Mouse (Mus musculus) liver, embryonic 16.5 days (tissue): ENCODE results near the gene Srgap3. TPM values are rescaled to one million over a fixed set of nuclear protein-coding genes. Genes with fewer than 3 reads are reported as not detected.

Experiments
- ATAC-seq: fragments of 200-750 bp; cut with Nextera tagmentation; 2 replicates; pipeline ENCODE4 v1.8.0; 2017; ENCODE audit warnings: low read depth, mild to moderate bottlenecking, moderate number of reproducible peaks, moderate library complexity
- H3K27ac ChIP-seq: fragments of 300-500 bp; sonication (generic); 2 replicates; pipeline ENCODE4 v1.5.1; 2014; ENCODE audit warnings: mild to moderate bottlenecking, low read length
- H3K27me3 ChIP-seq: fragments of 300-500 bp; sonication (generic); 2 replicates; pipeline ENCODE4 v1.6.1; 2014; ENCODE audit warnings: low read depth, low read length, mixed read lengths; ENCODE audit not compliant: control insufficient read depth, insufficient read depth
- H3K36me3 ChIP-seq: fragments of 300-500 bp; sonication (generic); 2 replicates; pipeline ENCODE4 v1.6.1; 2014; ENCODE audit warnings: mild to moderate bottlenecking; ENCODE audit not compliant: control insufficient read depth, insufficient read depth
- H3K4me1 ChIP-seq: fragments of 300-500 bp; sonication (generic); 2 replicates; pipeline ENCODE4 v1.6.1; 2014; ENCODE audit warnings: low read depth, low read length, mixed read lengths; ENCODE audit not compliant: control insufficient read depth
- H3K4me2 ChIP-seq: fragments of 300-500 bp; sonication (generic); 2 replicates; pipeline ENCODE4 v1.6.1; 2014; ENCODE audit warnings: low read depth, low read length, mixed read lengths
- H3K4me3 ChIP-seq: fragments of 300-500 bp; sonication (generic); 2 replicates; pipeline ENCODE4 v1.5.1; 2014; ENCODE audit warnings: low read depth, mild to moderate bottlenecking, low read length
- H3K9ac ChIP-seq: fragments of 300-500 bp; sonication (generic); 2 replicates; pipeline ENCODE4 v1.6.1; 2014; ENCODE audit warnings: low read depth, low read length
- H3K9me3 ChIP-seq: fragments of 300-500 bp; sonication (generic); replicated peaks from 2 replicates; pipeline ENCODE4 v1.6.1; 2016; ENCODE audit warnings: low read length; ENCODE audit not compliant: control insufficient read depth
- WGBS: fragments of 180-500 bp; shearing (Covaris S2); extraction: QIAGEN DNeasy Blood & Tissue Kit; methylation state at CpG from one replicate; pipeline ENCODE4 v1.1.7; 2014; ENCODE audit not compliant: insufficient replicate concordance; 5-methylcytosine and 5-hydroxymethylcytosine counted together
- polyA plus RNA-seq: library from polyadenylated mRNA; unstranded; fragments of >200 nt; fragmentation: Nextera tagmentation; extraction: Ambion mirVana; gene quantifications from 2 replicates; pipeline ENCODE4 v1.2.1, GENCODE M21; 2015

The Srgap3 gene
- polyA plus RNA-seq, 1 experiment from 2014 or later: 0.22 TPM

DNA sequence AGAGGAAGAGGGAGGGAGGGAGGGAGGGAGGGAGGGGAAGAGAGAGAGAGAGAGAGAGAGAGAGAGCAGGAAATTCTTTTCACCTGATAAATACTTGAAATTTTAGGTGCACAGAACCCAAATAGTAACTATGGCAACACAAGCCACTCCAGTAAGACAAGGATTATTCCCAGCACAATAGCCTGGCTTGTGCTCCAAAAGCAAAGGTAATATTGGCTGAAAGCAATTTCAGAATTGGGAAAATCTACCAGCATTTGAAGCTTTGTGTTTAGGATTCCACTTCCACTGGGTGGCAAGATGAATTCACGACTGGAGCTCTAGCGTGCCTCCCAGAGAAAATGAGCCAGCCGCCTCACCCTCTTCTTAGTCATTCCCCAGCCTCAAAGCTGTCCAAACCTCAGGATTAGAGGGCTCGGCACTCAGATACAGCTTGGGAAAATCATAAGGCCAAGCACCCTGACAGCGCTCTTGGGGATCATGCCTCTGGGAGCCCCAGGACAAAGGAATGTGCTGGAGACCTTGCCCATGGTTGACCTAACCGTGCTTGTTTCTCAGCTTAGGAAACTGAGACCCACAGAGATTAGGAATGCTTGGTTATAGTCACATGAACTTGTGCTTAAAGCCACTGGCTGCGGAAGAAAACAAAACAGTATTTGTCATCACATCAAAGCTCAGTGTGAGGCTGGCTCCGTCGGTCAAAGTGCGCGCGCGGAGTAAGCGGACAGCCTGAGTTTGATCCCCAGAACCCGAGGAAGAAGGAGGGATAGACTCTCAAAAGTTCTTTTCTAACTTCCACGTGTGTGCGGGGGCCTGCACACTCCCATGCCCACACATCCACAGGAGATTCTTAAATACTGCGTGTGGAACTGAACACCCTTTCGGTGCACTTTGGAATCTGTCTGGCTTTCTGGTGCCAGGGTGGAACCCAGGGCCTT lies 27.0 kb upstream of the Srgap3 start:
- H3K9ac ChIP-seq: no peak overlapping the region
- H3K27me3 ChIP-seq: no peaks in the 10 kb centered on the region
- no peak overlapping the region for H3K27ac ChIP-seq
- H3K9me3 ChIP-seq: no peaks in the 10 kb centered on the region
- H3K36me3 ChIP-seq: no peaks in the 10 kb centered on the region
- ATAC-seq: no peak
- H3K4me3 ChIP-seq: no peak overlapping the region
- no peak overlapping the region for H3K4me2 ChIP-seq
- 75% methylated on average over 19 of the region's 19 CpGs for WGBS
- no peaks in the 10 kb centered on the region; the same call in 1 of the 2 replicates for H3K4me1 ChIP-seq

DNA sequence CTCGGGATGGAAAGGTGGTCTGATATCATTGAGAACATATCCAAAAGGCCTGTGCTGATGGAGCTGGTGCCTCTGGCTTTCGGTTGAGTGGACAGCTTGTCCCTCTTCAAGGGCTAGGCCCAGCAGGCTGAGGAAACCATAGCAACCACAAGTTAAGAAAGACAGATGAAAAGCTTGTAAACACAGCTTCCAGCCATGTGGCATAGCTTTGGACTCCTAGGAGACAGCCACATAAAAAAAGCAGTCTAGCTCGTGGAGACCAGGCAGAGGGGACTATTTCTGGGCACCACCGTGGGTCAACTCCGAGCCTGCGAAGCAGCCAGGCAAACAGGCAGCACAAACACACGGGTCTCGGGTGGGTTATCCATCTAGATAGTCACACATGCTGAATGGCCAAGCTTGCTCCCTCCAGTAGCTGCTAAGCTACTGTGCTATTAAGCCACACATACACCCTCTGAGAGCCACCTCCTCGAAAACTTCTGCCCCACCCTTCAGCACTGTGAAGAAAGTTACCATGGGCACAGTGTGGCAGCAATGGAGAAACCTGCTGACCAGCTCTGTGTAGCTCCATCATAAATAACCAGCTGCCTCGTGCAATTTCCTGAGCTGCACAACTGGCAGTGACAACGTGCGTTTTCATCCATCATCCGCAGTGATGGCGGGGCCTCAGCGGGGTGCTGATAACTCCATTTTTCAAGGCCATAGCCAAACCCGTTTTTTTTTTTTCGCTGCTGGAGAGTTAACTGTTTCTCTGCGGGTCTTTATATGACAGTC lies 26.0 kb upstream of the Srgap3 start:
- Histone ChIP-seq H3K27me3 (no peaks in the 10 kb centered on the region), H3K27ac (no peak overlapping the region), H3K9ac (no peak overlapping the region), H3K4me1 (no peaks in the 10 kb centered on the region; the same call in 1 of the 2 replicates), H3K36me3 (no peaks in the 10 kb centered on the region), H3K4me2 (no peak overlapping the region), H3K4me3 (no peak overlapping the region), H3K9me3 (no peaks in the 10 kb centered on the region)
- 18% methylated on average over 18 of the region's 18 CpGs for WGBS
- no peak for ATAC-seq

DNA sequence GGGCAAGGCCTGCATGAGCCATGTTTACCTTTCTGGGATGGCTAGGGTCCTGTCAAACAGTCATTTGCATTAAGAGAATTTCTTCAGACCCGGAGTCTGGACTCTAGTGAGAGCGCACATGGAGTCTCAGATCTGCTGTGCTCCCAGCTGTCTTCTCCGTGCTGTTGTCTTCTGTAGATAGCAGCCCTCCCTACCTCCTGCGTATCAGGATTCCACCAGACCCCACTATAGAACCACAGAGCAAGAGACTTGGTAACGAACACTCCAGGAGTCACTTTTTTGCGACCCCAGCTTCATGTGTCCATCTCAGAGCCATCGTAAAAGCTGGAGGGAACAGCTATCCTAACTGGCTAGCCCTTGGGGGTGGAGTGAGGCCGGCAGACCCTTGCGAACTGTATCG lies 25.1 kb upstream of the Srgap3 start:
- no peak overlapping the region for H3K4me2 ChIP-seq
- H3K4me3 ChIP-seq: no peak overlapping the region
- ATAC-seq: peak; percentile 21; the same call in 1 of the 2 replicates
- no peak overlapping the region for H3K9ac ChIP-seq
- no peaks in the 10 kb centered on the region for H3K36me3 ChIP-seq
- H3K27ac ChIP-seq: no peak overlapping the region
- no peaks in the 10 kb centered on the region for H3K27me3 ChIP-seq
- WGBS: 44% methylated on average over 10 of the region's 10 CpGs
- no peaks in the 10 kb centered on the region; the same call in 1 of the 2 replicates for H3K4me1 ChIP-seq
- H3K9me3 ChIP-seq: no peaks in the 10 kb centered on the region

DNA sequence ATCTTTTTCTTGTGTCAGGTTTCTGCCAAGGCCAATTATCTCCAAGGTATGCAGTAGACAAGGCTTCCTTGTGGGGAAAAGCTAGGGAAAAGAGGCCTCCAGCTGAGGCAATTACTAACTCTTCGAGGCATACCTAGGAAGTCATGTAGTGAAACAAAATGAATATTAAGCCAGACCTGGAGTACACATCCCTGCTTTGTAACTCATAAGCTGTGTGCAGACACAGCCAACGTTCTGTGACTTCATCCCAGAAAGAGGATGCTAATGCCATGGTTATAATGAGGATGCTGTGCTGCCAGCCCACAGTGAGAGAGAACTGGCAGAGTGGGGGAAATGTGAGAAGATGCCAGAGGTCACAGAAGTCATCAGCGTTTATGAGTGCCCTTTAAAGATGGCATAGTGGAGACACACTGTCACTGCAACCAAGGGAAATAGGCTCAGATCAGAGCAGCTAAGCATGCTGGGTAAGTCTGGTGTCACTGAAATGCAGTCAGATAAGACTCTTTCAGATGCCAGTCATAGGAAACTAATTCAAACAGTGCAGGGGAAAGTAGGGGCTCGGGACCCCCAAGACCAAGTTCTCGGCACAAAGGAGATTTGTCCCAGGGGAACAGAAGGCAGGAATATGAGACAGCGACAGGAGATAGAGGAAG lies 24.2 kb upstream of the Srgap3 start:
- ATAC-seq: no peak
- Histone ChIP-seq H3K4me2 (no peak overlapping the region), H3K27me3 (no peaks in the 10 kb centered on the region), H3K9me3 (no peaks in the 10 kb centered on the region), H3K36me3 (no peaks in the 10 kb centered on the region), H3K9ac (no peak overlapping the region), H3K4me3 (no peak overlapping the region), H3K4me1 (no peaks in the 10 kb centered on the region; the same call in 1 of the 2 replicates), H3K27ac (no peak overlapping the region)
- 47% methylated on average over 6 of the region's 6 CpGs for WGBS

DNA sequence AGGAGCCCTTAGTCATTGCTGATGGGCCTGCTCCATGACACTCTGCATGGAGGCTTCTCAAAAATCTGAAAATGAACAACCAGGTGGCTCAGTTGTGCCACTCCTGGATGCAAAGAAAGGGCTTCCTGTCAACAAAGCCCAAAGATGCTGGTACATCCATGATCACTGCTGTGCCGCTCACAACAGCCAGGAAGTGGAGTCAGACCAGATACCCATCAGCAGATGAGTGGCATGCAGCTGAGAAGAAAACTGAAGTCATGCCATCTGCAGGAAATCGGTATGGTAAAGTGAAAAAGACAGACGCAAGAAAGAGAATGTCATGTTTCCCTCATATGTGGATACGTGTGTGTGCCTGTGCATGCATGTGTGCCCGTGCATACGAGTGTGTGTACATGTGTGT lies 20.3 kb upstream of the Srgap3 start:
- Histone ChIP-seq H3K27me3 (no peaks in the 10 kb centered on the region), H3K4me3 (no peak overlapping the region), H3K27ac (no peak overlapping the region), H3K4me1 (no peaks in the 10 kb centered on the region), H3K36me3 (no peaks in the 10 kb centered on the region), H3K9me3 (no peaks in the 10 kb centered on the region), H3K9ac (no peak overlapping the region), H3K4me2 (no peak overlapping the region)
- 62% methylated on average over 6 of the region's 6 CpGs for WGBS
- ATAC-seq: no peak

DNA sequence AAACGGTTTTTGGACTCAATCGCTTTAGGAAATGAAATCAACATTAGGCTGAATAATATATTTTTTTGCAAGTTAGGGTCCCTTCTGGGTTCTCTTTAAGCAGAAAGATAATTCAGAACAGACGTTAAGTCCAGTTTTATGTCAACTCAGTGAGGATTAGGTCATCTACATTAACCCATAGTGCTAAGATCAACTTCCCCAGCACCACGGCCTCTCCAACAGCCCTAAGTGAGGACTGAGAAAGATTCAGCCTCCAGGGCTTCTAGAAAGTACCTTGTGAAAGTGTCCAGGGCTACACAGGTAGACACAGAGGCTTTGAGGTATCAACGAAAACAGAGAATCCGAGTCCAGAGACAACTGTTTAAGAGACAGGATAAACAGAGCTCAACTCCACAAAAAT lies 11.3 kb upstream of the Srgap3 start:
- ATAC-seq: no peak
- Histone ChIP-seq H3K4me3 (no peak overlapping the region), H3K9ac (no peak overlapping the region), H3K27me3 (no peaks in the 10 kb centered on the region), H3K9me3 (no peaks in the 10 kb centered on the region), H3K4me1 (no peaks in the 10 kb centered on the region), H3K27ac (no peak overlapping the region), H3K4me2 (no peak overlapping the region), H3K36me3 (no peaks in the 10 kb centered on the region)
- 60% methylated on average over 6 of the region's 6 CpGs for WGBS

DNA sequence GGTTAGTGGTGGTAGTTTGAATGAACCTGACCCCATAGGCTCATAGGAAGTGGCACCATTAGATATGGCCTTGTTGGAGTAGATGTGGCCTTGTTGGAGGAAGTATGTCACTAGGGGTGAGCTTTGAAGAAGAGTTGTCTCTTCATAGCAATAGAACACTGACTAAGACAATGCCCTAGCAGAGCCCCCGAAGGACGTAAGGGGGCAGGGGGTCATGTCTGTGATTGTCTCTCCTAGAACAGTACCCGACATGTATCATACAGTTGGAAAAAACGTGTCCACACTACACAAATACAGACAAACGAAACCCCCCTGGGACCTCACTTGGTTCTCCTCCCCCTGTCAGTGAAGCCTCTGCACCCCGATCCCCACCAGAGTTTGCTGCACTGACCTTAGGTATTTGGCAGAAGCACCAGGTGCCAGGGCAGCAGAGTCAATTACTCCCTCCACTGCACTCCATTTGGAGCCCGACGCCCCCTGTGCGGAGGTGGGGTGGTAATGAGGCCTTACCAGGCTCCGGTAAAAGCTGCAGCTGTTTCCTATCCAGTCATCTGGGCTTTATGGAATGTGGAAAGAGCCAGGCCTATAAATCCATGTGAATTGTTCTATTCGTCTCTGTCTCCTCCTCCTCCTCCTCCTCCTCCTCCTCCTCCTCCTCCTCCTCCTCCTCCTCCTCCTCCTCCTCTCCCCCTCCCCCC lies 10.7 kb upstream of the Srgap3 start:
- Histone ChIP-seq H3K4me3 (no peak overlapping the region), H3K4me2 (no peak overlapping the region), H3K36me3 (no peaks in the 10 kb centered on the region), H3K4me1 (no peaks in the 10 kb centered on the region), H3K27ac (no peak overlapping the region), H3K9me3 (no peaks in the 10 kb centered on the region), H3K9ac (no peak overlapping the region), H3K27me3 (no peaks in the 10 kb centered on the region)
- WGBS: 64% methylated on average over 11 of the region's 11 CpGs
- no peak for ATAC-seq

DNA sequence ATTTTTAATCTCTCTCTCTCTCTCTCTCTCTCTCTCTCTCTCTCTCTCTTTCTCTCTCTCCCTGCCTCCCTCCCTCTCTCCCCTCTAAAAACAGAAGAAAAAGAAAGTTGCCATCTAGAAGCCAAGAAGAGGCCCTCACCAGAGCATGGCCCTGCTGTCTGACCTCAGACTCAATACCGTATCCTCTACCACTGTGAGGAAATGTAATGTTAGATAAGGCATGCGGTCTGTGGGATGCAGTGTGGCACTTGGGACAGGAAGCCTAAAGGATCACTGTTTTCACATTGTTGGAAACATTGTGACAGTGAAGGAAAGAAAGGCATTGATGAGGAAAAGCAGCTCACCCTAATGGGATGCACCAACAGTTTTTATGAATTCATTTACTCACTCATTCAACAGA lies 8.7 kb upstream of the Srgap3 start:
- WGBS: 19% methylated on average over 2 of the region's 2 CpGs
- Histone ChIP-seq H3K4me2 (no peak overlapping the region), H3K27me3 (no peaks in the 10 kb centered on the region), H3K27ac (no peak overlapping the region), H3K9ac (no peak overlapping the region), H3K4me1 (no peaks in the 10 kb centered on the region), H3K9me3 (no peaks in the 10 kb centered on the region), H3K36me3 (no peaks in the 10 kb centered on the region), H3K4me3 (no peak overlapping the region)
- ATAC-seq: no peak
